Mouse (Mus musculus): ENCODE results near the gene Gm8126.
"Not testable (repeated sequence)": the region's sequence is repeated elsewhere in the genome, so short reads cannot be mapped to it uniquely, and the experiment has no call there.

GRCm38 (mm10) chr14:43250549-43251253 is 7.7 kb upstream of the Gm8126 start:
- TF ChIP-seq CTCF (IDR thresholded peaks at IDR 0.05; ENCODE audit: extremely low read depth, insufficient read length, insufficient replicate concordance, low read depth, low read length); POLR2A (IDR thresholded peaks at IDR 0.05; ENCODE audit: low read depth, low read length): not testable (repeated sequence)

All from small intestine, adult 2 months (tissue).